In the genomic region with DNA sequence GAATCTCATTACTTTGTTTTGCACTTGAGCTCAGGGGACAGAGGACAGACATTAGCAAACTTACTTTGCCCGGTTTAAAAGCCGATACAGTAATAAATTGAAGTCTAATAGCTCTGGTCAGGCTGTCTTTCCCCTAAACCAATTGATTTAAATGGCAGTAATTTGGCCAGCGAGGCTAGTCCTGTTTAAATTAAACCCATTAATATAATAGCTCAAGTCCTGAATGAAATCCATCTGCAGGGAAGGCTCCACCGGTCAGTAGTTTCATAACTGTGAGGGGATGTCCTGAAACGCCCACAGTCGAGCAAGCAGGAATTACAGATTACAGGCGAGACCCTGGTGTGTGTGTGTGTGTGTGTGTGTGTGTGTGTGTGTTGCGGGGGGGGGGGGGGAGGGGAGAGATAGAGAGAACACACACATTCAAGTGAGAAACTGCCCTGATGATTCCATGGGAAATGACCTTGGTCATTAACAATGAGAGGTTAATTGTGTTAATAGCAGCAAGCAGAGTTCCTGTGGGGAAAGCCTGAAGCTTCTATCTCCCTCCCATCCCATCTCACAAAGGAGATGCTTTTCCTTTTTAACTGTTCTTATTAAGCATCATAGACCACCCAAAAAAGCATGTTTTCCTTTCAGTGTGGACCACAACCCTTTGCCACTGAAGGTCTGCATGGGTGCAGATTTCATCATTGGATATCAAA, we compare ENCODE assay signal across 11 mouse cellular contexts.
A peak's percentile ranks its signal among the peaks of the same experiment; 100 is the strongest.
DNase-seq lines count a peak whose midpoint lies in the region; ATAC-seq lines count a peak whose summit lies in the region.
"Had no signal": no experiment of that assay in that cellular context is flagged by ENCODE, and none has a peak within 500 bp of the region (broad histone marks: within the 10 kb centered on the region; RNA-seq: fewer than 3 reads in every experiment).

No protein-coding gene starts in this region.

- no peak overlapping the region for H3K27ac ChIP-seq in lung, embryonic 15.5 days
- H3K27ac ChIP-seq in forebrain, embryonic 16.5 days (ENCODE audit: low read length) = no peak overlapping the region
- H3K27ac ChIP-seq in stomach, embryonic 16.5 days (ENCODE audit: low read length) = no peak overlapping the region

- peaks cover 22% of the 10 kb centered on the region for H3K4me1 ChIP-seq in lung, embryonic 15.5 days
- peaks cover 34% of the 10 kb centered on the region for H3K4me1 ChIP-seq in forebrain, embryonic 16.5 days (replicated peaks; ENCODE audit: control insufficient read depth, insufficient read depth, low read length)
- H3K4me1 ChIP-seq in stomach, embryonic 16.5 days (ENCODE audit: control insufficient read depth, insufficient read depth, low read length) = peaks cover 13% of the 10 kb centered on the region
- H3K4me1 ChIP-seq: megakaryocyte, embryonic 14.5 days had no signal

- no peak for DNase-seq in lung, adult 18-20 months
- DNase-seq in mesoderm, embryonic 11.5 days (ENCODE audit: low read depth, low spot score) = peak; percentile 47
- DNase-seq in right cerebral cortex, adult 18-20 months = no peak
- no peak for DNase-seq in thymus, postnatal 14 days
- DNase-seq in left cerebral cortex, postnatal 14 days (ENCODE audit: low spot score in 2 of 2) = no peak
- DNase-seq: cerebellum, adult 8-10 months; right cerebral cortex, postnatal 25 days had no signal

- H3K9me3 ChIP-seq in lung, embryonic 15.5 days = no peaks in the 10 kb centered on the region
- H3K9me3 ChIP-seq in forebrain, embryonic 16.5 days (ENCODE audit: control insufficient read depth, low read length) = no peaks in the 10 kb centered on the region
- H3K9me3 ChIP-seq in stomach, embryonic 16.5 days (replicated peaks; ENCODE audit: control insufficient read depth, low read length) = no peaks in the 10 kb centered on the region
- H3K9me3 ChIP-seq: megakaryocyte, embryonic 14.5 days had no signal

- ATAC-seq in lung, embryonic 15.5 days (ENCODE audit: borderline replicate concordance, extremely low read depth, low FRiP score, low TSS enrichment) = no peak
- ATAC-seq in forebrain, embryonic 16.5 days = no peak
- no peak for ATAC-seq in stomach, embryonic 16.5 days (ENCODE audit: insufficient read depth, low FRiP score)

- H3K9ac ChIP-seq in lung, embryonic 15.5 days = no peak overlapping the region
- H3K9ac ChIP-seq in forebrain, embryonic 16.5 days (replicated peaks; ENCODE audit: low read depth, low read length) = no peak overlapping the region
- H3K9ac ChIP-seq in stomach, embryonic 16.5 days (ENCODE audit: low read length) = no peak overlapping the region

- no peaks in the 10 kb centered on the region for H3K36me3 ChIP-seq in lung, embryonic 15.5 days
- H3K36me3 ChIP-seq in forebrain, embryonic 16.5 days (ENCODE audit: control insufficient read depth, insufficient read depth) = no peaks in the 10 kb centered on the region
- H3K36me3 ChIP-seq in stomach, embryonic 16.5 days (ENCODE audit: control insufficient read depth, insufficient read depth, low read length) = no peaks in the 10 kb centered on the region

- peak overlapping the region; percentile 55; the same call in 1 of the 2 replicates for H3K4me2 ChIP-seq in lung, embryonic 15.5 days
- peak overlapping the region; percentile 60 for H3K4me2 ChIP-seq in forebrain, embryonic 16.5 days (ENCODE audit: low read length)
- H3K4me2 ChIP-seq in stomach, embryonic 16.5 days (ENCODE audit: low read depth, low read length) = peak overlapping the region; percentile 55; the same call in 1 of the 2 replicates

- peaks cover 4% of the 10 kb centered on the region for H3K27me3 ChIP-seq in lung, embryonic 15.5 days
- peaks cover 9% of the 10 kb centered on the region; the same call in 1 of the 2 replicates for H3K27me3 ChIP-seq in forebrain, embryonic 16.5 days (replicated peaks; ENCODE audit: control insufficient read depth, insufficient read depth, low read length)
- peaks cover 7% of the 10 kb centered on the region for H3K27me3 ChIP-seq in stomach, embryonic 16.5 days (ENCODE audit: control insufficient read depth, insufficient read depth, low read length)

- H3K4me3 ChIP-seq in lung, embryonic 15.5 days = no peak overlapping the region
- H3K4me3 ChIP-seq in forebrain, embryonic 16.5 days (replicated peaks; ENCODE audit: low read length) = no peak overlapping the region
- no peak overlapping the region for H3K4me3 ChIP-seq in stomach, embryonic 16.5 days (replicated peaks; ENCODE audit: low read length)
- H3K4me3 ChIP-seq: megakaryocyte, embryonic 14.5 days had no signal

- 30% methylated on average over 7 of the region's 8 CpGs for WGBS in lung, embryonic 15.5 days
- WGBS in forebrain, embryonic 16.5 days = 6% methylated on average over 7 of the region's 8 CpGs
- 32% methylated on average over 7 of the region's 8 CpGs for WGBS in stomach, embryonic 16.5 days

- intact Hi-C loops in left cerebral cortex, postnatal 14 days (cut with DNase I) = no loop called here
